Mouse (Mus musculus) adrenal gland, adult 8-10 months (tissue): ENCODE data around the gene Palld. TPM values are rescaled to one million over a fixed set of nuclear protein-coding genes. Genes with fewer than 3 reads are reported as not detected.

Experiments used
- DNase-seq: peaks from one replicate; pipeline ENCODE4 v3.0.0; 2022
- total RNA-seq, 4 experiments: library from RNA; stranded (reverse); gene quantifications; 2 replicates each; pipeline ENCODE4 v1.2.4; 2022

Gene Palld
- total RNA-seq, 4 experiments from 2014 or later, result 30.3 to 61.7 (median 47.0) TPM

DNA sequence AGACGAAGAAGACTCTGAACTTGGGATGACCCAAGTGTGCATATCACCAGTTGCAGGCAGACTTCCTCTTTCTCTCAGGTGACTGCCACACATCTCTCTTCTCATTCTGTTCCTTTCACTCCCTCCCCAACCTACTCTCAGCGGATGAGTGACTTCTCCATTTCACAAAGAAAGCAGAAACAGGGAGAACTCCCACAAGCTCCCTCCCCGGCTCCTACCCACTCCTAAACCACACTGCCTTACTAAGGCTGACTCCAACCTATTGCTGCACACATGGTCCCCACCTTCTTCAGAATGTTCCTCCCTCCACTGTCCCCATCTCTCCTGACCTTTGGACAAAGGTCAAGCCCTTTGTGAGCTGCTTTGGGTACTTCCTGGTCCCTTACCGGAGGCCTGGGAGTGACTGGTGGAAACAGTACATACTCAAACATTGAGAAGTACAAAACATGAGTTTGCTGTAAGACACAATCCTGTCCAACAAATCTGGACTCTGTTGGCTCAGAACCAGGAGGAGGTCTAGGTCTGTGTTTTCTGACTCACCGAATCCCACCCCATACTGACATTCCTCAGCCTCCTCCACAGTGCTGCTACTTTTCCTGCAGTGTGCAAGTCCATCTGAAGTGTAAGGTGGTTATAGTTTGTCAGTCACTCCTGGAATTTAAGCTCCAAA lies 317.6 kb downstream of the Palld start:
- no peak for DNase-seq

DNA sequence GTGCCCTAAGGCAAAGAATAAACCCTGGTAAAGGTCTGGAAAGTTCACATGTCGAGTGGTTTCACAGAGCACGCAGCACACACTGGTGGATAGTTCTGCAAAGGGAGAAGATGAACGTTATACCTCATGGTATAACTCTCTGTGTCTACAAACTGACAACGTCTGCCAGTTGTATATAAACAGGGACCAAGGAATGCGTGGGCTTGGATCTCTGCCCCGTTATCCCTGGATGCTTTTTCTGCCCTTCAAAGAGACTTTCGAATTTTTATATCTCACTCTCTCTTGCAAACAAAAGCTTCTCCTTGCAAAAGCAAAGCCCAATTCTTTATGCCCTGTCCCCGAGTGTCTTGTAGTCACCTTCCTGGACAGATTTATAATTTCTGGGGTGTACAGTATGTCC lies 319.9 kb downstream of the Palld start:
- no peak for DNase-seq

DNA sequence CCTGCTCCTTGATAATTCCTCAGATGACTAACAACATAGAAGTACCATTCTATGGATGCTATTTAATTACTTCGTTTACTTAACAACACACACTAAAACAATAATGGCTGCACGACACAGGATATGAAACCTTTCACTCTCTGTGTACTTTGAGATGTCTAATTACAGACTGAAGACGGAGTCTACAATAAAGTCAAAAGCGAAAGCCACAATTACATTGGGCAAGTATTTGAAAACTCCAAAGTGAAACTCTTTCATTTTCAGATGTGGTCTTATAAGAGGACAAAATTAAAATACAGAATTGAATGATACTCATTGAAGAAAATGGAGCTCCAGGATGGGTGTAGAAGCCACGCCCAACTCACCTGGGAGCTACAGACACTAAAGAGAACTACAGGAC lies 321.2 kb downstream of the Palld start:
- DNase-seq, result no peak

DNA sequence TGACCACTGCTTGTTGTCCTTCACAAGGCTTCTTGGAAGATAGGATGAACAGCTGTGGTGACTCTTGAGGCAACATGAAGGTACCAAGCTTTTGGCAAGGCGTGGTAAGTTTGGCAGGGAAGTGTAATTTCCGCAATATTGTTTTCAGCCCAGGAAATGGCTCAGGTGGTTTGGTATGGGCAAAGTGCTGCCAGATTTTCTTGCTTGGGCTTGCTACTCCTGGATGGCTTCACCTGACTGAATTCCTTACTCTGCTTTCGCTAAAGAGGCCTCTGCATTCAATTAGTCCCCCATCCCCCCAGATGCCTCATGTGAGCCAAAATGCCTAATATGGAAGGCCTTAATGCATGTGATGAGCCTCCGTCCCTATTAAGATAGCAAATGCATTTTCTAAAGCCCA lies 322.7 kb downstream of the Palld start:
- no peak for DNase-seq

DNA sequence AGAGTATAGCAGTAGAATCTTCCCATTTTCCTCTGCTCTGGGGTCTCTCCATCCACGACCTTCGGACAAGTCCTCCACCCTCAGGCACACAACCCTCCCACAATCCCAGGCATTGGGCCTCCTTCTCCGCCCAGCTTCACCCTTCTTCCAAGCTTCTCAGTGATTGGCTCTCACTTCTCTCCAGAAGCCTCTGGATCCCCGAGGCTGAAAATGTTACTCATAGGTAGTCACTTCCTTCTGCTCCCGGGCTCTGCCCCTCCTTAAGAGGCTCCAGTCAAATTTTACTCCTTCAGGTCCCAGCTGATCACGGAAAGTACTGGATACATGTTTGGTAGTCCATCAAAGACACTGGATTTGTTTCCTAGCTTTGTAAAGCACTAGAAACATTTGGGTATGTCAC lies 323.7 kb downstream of the Palld start:
- DNase-seq, result no peak

DNA sequence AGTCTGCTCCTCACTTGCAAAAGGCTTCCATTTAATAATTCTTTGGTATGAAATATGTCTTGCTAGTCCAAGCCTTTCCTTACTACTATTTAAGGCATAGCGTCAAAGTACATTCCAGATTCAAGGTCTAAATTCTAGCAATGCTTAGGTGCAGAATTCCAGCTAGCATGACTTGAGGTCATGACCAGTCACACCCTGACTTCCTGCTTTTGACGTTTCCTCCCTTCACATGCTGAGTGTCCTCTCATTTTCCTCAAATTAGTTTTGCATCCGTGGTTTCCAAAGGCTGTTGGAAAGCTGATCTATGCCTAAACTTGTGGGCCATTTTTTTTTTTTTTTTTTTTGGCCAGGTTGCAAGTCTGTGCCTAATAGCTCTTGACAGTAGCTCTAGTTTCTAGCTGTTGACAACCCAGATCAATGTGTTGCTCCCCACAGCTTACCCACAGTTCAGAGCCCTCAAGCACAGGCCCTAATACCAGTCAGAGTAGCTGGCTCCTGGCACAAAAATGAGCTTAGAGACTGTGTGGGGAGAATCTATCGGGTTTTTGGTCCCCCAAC lies 327.3 kb downstream of the Palld start:
- DNase-seq, result no peak

DNA sequence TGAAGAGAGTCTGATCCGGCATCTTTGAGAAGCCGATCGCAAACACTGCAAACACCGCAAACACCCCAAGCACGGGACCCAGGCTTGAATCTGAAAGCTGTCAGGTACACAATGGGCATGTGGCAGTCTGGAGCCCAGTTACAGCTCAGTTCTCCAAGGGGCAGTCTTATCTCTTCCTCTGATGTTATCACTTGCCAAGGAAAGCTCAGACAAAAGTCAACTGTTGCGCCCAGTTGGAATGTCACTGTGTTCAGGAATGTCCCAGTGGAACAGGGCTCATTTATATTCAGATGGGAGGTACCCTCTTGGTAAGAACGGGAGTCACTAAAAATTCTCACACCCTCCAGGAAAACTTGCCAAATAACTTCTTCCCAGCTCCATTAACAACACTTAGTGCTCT lies 328.0 kb downstream of the Palld start:
- no peak for DNase-seq

DNA sequence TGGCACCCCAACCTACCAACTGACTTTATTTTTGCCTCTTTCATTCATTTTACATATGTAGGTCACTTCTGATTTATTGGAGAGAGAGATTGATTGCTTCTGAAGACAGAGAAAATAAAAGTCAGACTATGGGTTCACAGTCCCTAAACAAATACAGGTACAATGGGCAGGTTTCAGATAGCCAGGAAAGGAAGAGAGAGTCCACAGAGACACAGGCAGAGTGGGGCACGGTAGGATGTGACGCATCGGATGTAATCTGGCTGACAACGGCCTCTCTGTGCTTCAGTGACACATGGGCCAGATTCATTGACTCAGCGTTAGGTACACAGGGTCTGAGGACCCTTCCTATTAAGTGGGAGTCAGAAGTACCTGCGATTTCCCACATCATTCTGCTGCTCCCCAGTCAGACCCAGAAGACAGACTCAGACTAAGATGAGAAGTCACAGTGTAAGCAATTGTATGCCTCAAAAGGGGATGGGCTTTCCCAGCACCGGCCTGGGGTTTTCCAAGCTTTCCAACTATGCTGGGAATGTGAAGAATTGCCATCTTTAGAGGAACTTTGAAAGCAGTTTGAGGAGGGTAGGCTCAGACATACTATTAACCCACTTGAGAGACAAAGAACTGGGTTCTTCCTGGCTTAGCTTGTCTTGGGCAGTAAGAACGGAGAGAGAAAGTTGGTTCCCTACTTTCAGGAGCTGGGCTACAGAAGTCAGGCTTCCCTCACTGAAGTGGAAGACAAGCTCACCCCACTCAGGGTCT lies 329.1 kb downstream of the Palld start:
- no peak for DNase-seq

DNA sequence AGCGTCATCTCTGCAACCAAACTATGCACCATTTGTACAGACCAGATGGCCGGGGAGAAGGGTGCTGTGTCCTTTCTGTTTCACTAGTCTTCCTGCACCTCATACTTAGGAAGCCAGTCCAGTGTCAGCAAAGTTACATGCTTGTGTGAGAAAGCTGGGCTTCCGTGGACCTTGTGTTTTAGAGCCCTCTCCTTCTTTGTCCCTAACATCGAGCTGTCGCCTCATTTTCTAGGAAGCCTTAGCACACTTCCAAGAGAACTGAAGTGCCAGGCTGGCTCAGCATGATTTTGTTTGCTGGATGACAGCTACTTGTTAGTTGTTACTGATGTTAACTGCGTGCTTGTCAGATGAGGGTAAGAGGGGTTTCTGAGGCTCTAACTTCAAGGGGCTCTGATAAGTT lies 329.8 kb downstream of the Palld start:
- no peak for DNase-seq

DNA sequence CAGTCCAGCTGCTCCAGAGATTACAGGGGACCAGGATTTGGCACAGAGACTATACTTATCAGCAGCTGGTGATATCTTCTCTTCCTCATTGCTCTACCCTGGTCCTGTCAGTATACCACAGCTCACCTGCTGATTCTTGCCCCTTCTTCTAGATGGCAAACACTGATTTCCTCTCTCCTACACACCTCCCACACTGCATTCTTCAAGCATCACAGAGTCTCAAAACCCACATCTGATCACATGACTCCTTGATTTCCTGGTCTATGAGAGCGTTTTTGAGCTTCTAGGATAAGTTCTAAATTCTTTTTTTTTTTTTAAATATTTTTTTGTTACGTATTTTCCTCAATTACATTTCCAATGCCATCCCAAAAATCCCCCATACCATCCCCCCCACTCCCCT lies 331.9 kb downstream of the Palld start:
- no peak for DNase-seq

DNA sequence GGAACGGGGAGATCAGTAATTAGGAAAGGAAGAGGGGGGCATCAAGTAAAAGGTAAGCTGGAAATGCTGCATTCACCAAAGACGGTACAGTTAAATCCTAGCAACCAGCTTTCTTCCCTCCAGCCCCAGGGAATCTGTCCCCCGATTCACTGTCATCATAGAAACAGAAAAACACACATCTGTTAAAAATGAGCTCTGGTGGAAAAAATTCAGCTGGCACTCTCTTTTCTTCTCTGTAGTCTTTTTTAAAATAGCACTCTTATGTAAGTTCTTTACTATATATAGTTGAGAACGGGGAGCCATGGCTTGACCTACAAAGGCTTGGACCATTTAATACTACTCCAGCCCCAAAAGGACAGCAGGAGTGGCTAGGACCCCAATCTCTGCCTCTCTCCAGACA lies 332.8 kb downstream of the Palld start:
- DNase-seq, result no peak

DNA sequence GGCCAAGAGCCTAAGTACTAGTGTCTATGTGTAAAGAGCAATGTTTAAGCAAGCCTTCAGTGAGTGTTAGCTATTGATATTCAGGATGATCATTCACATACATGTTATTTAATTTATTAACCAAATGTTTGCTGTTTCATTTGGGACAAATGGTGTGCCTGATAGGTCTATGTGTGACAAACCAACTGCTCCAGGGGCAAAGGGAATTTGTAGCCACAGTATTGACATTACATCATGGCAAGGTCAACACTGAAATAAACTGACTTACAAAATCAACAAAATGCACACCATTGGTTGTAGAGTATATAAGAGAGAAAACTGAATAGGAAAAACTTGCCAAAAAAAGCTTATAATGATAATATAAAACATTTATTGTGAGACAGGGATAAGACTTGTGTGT lies 333.3 kb downstream of the Palld start:
- no peak for DNase-seq

DNA sequence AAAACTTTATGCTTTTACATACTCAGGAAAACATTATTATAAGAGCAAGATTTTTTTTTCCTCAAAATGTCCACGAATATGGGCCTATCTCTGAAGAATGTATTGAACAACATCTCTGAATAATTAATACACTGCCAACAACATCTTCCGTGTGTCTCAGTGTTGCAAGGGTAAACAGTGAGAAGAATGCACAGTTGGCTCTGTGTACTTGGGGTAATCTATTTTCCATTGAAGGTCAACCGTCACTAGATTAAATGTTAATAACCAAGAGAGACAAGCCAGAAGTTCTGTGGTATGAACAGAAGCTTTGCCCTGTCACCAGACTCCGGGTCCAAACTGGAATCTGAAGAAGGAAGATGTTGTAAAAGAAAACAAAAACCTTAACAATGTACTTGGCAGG lies 339.1 kb downstream of the Palld start:
- no peak for DNase-seq

DNA sequence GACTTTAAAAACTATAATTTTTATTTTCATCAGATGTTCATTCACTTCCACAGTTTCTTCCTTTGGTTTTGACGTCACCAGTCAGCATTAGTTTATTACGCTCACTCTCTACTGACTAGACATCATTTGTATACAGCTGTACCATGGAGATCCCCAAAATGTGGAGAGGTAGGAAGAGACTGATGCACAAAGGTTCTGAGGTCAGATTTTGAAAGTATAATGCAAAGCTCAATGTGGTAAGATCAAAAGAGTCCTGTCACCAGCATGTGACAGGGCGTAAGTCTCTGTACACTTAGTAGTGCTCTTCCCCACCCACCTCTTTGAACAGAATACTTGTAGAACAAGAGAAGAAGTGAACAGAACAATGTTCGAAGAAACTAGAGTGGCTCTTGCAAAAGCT lies 339.9 kb downstream of the Palld start:
- no peak for DNase-seq

DNA sequence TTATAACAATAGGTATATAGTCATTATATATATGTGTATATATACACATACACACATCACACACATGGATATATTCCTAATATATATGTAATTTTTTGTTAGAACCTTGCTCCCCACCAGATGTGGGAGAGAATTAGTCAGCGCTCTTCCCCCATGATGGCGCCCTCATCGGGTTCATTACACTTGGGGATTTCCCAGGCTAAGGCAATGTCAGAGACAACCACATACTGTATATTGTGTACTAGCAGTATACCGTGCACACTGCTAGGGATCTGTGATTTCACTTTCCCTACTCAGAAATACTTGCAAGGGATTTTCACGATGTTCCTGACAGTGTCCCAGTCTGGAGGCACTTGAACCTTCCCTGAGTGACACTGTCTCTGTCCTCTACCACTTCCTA lies 341.3 kb downstream of the Palld start:
- DNase-seq, result no peak

DNA sequence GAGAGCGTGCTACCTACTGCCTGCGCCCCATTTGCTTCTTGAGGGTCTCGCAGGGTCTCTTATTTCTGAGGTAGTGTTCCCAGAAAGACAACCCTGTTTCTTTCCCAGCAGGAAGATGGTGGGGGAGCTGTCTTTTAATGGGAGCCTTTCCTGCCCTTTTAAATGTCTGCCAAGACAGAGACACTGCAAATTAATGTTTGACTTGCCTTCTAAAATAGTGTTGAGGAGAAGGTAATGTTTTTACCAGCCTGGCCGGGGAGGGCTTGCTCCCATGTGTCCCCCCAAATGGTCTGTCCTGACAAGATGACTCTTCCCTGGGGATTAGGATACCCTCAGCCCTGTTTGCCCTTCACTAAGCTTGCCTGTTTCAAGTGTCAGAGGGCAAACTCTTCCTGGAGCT lies 342.5 kb downstream of the Palld start:
- DNase-seq, result no peak

DNA sequence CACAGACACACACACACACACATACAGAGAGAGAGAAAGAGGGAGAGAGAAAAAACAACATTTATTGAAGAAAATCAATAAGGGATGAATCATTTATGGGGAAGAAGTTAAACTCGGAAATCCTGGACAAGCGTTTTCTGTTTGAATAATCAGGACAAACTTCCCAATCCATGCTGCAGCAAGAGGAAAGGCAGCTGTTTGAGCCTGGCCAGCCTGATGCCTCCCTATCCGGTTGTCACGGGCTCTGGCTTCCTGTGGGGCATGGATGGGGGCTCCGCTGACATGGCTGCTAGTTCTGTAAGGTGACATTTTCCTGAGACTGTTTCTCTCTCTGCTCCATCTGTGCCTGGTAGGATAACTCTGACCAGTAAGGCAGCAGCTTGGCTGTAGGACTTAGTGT lies 343.0 kb downstream of the Palld start:
- no peak for DNase-seq

DNA sequence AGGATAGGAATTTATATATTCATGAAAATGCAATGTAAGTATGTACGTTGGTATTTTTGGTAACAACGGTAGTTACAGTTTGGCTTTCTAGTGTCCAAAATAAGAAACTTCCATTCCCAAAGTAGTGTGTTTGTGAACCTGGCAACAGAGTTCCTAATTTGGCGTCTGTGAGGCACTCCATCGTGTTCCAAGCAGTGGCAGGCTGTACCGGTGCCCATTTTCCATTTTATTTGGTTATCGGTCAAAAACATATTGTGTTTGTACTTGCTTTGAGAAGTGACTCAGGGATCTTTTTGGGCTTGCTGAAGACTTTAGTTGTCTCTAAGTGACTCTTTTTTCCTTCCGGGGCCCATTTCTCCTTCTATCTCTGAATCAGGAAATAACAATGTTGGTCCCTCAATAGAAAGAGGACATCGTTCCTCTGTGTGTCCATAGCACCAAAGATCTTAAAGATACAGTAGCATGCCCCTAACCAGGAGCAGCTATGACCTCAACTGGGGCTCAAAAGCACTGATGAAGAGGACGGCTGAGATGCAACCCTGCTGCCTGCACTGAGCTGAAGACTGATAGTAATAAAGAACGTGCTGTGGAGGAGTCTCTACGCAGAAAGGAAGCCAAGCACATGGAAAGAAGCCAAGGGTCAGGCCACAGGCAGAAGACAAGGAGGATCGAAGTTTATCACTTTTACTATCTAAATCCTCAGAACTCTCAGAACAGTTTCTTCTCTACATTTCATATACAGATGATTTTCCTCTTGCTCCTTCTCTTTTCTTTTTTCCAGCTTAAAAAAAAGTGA lies 344.2 kb downstream of the Palld start:
- no peak for DNase-seq

DNA sequence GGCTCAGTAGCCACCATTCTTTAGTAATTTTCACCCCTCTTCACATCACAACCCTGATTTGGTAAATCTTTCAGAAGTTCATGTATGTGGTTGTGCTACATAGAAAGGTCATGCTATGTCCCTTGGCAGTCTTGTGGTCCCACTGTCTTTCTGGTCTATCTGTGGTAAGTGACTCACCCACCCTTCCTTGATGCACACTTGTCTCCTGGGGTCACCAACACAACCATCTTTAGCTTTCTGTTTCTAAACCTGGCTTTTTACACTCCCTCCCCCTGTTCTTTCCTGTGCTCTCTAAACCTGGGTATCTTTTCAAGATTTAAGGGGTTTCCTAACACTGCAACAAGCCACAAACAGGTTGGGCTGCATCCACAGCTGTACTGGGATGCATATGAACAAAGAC lies 345.5 kb downstream of the Palld start:
- DNase-seq, result no peak

DNA sequence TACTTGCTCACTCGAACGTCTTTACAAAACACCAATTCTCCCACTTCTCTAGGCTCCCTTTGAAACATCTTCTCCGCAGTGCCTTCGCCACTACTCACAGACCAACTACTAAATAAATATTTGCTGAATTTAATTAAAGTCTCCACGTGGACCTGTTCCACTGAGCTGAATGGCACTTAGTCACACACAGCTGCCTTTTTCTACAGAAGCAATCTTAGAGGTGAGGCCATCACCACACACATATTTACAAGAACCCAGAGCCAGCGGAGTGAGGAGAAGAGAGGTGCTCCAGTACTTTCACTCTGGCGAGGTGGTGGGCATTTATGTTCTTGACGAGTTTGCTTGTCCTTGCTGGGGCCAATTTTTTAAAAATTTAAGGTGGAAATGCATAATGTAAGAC lies 346.3 kb downstream of the Palld start:
- no peak for DNase-seq

DNA sequence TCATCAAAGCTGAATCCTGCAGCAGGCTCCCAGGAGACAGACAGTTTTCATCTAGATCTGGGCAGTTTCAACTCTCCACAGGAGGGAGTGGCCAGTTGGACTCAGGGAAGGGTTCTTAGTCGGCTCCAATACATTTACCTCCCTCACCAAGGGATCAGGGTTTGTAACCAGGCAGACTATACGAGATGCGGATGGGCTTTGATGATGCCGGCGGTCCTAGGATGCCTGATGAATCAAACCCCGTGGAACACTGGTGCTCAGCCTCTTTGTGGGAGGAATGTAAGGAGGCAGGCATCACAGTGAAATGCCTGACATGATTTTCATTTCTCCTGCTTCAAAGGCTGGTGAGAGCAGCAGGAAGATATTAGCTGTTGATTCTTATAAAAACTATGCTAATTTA lies 347.1 kb downstream of the Palld start:
- no peak for DNase-seq

DNA sequence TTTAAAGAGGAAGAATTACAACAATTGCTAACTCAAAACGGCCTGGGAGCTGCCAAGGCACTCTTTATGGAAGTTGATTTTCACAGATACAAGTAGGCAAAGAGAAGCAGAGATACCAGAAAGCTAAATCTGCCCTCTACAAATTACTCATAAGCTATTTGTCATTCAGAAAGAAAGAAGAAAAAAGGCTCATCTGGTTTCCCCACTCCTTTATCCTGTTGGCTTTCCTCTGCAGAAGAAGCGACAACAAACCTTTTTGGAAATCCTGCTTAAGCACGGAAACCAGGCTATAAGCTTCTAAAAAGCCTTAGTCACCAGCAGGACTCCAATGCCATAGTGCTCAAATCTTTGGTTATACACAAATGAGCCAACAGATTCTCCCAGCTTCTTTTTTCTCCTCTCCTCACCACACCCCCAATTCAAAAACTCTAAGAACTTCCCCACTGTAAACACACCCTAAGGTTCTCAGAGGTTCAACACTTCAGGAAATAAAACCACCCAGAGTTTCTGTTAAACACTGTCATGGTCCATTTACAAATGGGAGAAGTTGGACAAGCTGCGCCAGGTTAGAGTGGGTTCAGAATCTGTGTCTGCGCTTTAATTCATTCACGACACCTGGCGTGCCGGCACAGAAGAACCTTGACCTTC lies 349.6 kb downstream of the Palld start:
- no peak for DNase-seq

DNA sequence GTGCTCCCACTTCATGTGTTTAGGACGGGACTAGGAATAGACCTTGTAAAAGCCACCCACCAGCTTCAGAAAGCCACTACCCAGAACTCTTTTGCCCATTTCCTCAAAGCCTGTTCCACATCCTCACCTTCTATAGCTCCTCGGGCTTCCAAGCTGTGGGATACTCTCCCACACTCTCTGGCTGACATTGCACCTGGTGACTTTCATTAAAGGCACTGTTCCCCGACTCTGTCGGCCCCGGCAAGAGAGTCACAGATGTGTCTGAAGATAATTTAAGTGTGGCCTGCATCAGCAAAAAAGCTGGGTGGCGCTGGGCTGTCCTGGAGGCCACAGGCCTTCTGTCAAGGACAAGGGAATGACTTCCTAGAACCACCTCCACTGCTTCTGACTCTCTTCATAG lies 350.3 kb downstream of the Palld start:
- no peak for DNase-seq
